Comparison of ENCODE assay signal across 8 mouse cellular contexts in the genomic region with DNA sequence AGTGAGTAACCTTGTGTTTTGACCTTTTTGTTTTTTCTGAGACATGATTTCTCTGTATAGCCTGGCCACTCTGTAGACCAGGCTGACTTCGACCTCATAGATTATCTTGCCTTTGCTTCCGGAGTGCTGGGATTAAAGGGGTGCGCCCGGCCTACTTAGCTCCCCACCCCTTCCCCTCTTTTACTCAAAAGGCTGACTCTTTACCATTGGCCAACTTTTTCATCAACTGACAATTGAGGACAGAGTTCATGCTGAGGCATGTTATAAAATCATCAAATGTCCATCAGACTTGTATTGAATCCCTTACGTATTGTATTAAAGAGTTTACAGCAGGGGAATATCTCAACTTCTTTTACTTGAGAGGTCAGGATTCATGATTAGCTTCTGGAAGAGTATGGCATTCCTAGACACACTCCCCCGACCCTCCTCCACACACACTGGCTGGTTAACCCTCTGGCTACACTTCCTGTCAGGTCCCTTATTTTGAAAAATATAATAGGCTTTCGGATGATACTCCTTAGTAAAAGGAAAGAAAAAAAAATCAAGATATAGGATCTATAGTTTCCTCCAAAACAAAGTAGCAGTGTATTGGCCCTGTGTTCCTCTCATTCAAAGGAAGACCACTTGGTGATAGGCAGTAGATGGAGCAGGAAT.
DNase-seq lines count a peak whose midpoint lies in the region; ATAC-seq and TF ChIP-seq lines count a peak whose summit lies in the region.

No protein-coding gene starts in this region.

- no peaks in the 10 kb centered on the region for H3K79me2 ChIP-seq in heart, adult 2 months (replicated peaks; ENCODE audit: control insufficient read depth, insufficient read depth, low read length)

- H3K9me3 ChIP-seq in limb, embryonic 15.5 days: no peaks in the 10 kb centered on the region

- ATAC-seq in limb, embryonic 15.5 days (ENCODE audit: insufficient number of reproducible peaks, low FRiP score, low TSS enrichment, low read depth): no peak

- TF ChIP-seq POLR2A in heart, adult 2 months (IDR thresholded peaks at IDR 0.05; ENCODE audit: insufficient read depth, low read depth, low read length): no peak

- no peak for TF ChIP-seq CTCF in heart, adult 2 months (IDR thresholded peaks at IDR 0.05)

- peaks cover 10% of the 10 kb centered on the region for H3K36me3 ChIP-seq in heart, adult 2 months (ENCODE audit: control insufficient read depth, insufficient read depth, low read length)
- H3K36me3 ChIP-seq in limb, embryonic 15.5 days: peaks cover 17% of the 10 kb centered on the region

- H3K4me3 ChIP-seq in heart, adult 2 months: peak overlapping the region; percentile 75
- peak overlapping the region; percentile 88 for H3K4me3 ChIP-seq in limb, embryonic 15.5 days

- intact Hi-C loops in heart, adult 2 months (cut with DNase I): loop anchor here (2.0 to 5.0 kb wide), 2 partner anchors 119 to 140 kb away; partner anchors contain the start of genes Cdan1 and Ttbk2
- intact Hi-C loops in heart, postnatal 36 days (cut with DNase I): loop anchor here (5.0 kb wide), 1 partner anchor 120 kb away; the partner anchor contains the start of genes Cdan1 and Ttbk2
- intact Hi-C loops in gastrocnemius, postnatal 14 days (cut with DNase I; ENCODE audit: low total_unique reads): no loop called here

- peaks cover 5% of the 10 kb centered on the region for H3K4me1 ChIP-seq in heart, adult 2 months (ENCODE audit: control insufficient read depth, insufficient read depth, low read length)
- peaks cover 28% of the 10 kb centered on the region for H3K4me1 ChIP-seq in limb, embryonic 15.5 days

- peak overlapping the region; percentile 87 for H3K4me2 ChIP-seq in limb, embryonic 15.5 days

- peak overlapping the region; percentile 54; the same call in 1 of the 2 replicates for H3K9ac ChIP-seq in heart, adult 2 months (ENCODE audit: low read depth, low read length)
- peak overlapping the region; percentile 85; the same call in 1 of the 2 replicates for H3K9ac ChIP-seq in limb, embryonic 15.5 days

- no peak for TF ChIP-seq EP300 in heart, adult 2 months (IDR thresholded peaks at IDR 0.05; ENCODE audit: insufficient read depth, low read depth, low read length)

- no peak for DNase-seq in heart, adult 2 months
- DNase-seq in heart, postnatal 36 days: no peak
- peak; percentile 34 for DNase-seq in thymus, postnatal 14 days
- DNase-seq in thymus, adult 18-20 months: no peak
- no peak for DNase-seq in right cerebral cortex, adult 2 months (ENCODE audit: low spot score in 2 of 2)
- DNase-seq in gastrocnemius, postnatal 14 days: no peak
- DNase-seq in layer of hippocampus, postnatal 36 days: no peak

- H3K27me3 ChIP-seq in heart, adult 2 months (ENCODE audit: control insufficient read depth, insufficient read depth, low read length): no peaks in the 10 kb centered on the region
- H3K27me3 ChIP-seq in limb, embryonic 15.5 days: no peaks in the 10 kb centered on the region

- peak overlapping the region; percentile 84 for H3K27ac ChIP-seq in heart, adult 2 months
- peak overlapping the region; percentile 96 for H3K27ac ChIP-seq in limb, embryonic 15.5 days

- WGBS in heart, adult 2 months: 22% methylated on average over 7 of the region's 7 CpGs
- 49% methylated on average over 7 of the region's 7 CpGs for WGBS in limb, embryonic 15.5 days
